Mouse (Mus musculus) central nervous system, embryonic 18 days (tissue): Measurements from ENCODE around the gene Ctsg. TPM values are rescaled to one million over a fixed set of nuclear protein-coding genes. Genes with fewer than 3 reads are reported as not detected.

Source experiments
- polyA plus RNA-seq: library from polyadenylated mRNA; depleted of rRNA; stranded (reverse); fragments of >200 nt; gene quantifications from 2 replicates; pipeline ENCODE4 v1.2.3, GENCODE M21; 2012; rRNA removed

Gene Ctsg
- 0.13 and 0.25 TPM in 2 replicates for polyA plus RNA-seq

DNA sequence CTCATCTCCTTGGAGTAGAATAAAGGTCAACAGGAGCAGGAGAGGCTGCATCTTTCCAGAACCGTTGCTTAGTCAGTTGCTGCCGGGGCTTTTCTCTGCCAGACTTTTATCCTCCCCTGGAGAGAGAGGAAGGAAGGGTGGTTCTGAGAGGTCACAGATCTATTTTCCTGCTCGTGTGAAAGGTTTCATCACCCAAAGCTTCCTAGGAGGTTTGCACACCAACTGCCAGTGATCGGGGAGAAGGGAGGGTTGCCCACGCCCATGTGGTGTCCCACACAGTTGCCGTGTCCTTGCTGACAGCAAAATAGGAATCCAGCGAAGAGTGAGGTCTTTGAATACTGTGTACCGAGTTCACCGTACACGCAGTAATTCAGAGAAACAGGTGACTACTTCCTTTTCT is at the start of gene Ctsg:
TSS of gene Ctsg (minus strand) at position 189 of the 400 bp plus-strand sequence.

DNA sequence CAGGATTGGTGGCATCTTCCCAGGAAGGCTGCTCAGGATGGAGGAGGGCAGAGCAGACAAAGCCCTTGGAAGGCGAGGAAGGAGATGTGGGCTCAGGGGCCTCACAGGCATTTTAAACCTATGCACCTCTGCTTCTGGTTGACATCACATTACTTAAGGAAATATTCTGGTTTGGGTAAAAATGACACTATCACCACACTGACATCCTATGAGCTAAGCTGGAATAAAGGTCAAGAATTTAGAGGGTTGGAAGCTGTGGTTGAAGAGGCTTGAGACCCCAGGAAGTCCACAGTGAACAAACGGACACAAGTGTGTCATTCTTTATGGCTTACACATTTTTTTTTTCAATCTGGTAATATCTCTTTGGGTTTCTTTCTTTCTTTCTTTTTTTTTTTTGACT is 30.1 kb upstream of the Ctsg start, which contains the start of gene Gzmd:
TSS of gene Gzmd (minus strand) at position 101 of the 400 bp plus-strand sequence.

DNA sequence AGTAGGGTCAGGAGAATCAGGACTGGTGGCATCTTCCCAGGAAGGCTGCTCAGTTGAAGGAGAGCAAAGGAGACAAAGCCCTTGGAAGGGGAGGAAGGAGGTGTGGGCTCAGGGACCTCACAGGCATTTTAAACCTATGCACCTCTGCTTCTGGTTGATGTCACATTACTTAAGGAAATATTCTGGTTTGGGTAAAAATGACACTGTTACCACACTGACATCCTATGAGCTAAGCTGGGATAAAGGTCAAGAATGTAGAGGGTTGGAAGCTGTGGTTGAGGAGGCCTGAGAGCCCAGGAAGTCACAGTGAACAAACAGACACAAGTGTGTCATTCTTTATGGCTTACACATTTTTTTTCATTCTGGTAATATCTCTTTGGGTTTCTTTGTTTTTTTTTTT is 18.2 kb upstream of the Ctsg start, which contains the start of gene Gzme:
TSS of gene Gzme (minus strand) at position 101 of the 400 bp plus-strand sequence.

DNA sequence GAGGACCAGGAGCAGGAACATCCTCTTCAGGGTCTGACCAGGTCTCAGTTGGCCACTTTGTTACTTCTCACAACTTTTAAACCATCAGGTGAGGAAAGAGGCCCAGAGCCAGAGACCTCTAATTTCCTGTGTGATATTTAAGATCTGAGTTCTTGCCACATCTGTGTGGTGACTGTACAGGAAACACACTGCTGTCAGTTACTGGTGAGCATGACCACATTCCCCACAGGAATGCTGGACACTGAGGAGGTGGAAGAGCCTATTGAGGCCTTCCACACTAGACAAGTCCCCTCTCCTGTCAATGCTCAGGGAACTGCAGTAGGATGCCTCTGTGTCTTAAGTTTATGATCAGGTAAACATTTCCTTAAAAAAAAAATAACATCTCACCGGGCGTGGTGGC is 17.2 kb downstream of the Ctsg start, which contains the start of gene Mcpt8:
TSS of gene Mcpt8 (minus strand) at position 107 of the 400 bp plus-strand sequence.

DNA sequence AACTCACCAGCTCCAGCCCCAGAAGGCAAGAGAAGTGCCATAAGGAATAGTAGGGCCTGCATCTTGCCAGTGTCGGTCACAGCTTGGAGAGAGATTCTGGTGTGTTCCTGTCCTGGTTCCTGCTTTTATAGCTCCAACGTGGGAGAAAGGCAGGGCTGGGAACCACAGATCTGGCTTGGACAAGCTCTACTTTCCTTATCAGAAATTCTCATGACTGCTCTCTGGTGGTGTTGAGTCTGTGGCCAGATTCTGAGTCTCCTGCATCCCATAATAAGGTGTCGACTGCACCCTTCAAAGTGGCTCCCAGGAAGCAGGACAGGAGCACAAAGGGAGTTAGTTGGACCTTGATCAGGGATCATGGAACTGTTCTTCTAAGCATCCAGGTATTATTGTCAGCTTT is 40.2 kb downstream of the Ctsg start, which contains the start of gene Mcpt4:
TSS of gene Mcpt4 (minus strand) at position 101 of the 400 bp plus-strand sequence.

Other genes starting within 250 kb of the Ctsg start
- gene Nynrin, start 248.6 kb downstream of the Ctsg start, polyA plus RNA-seq, result 11.6 and 11.8 TPM in 2 replicates
- 0.59 and 0.63 TPM in 2 replicates for gene Cbln3, start 218.2 kb downstream of the Ctsg start, polyA plus RNA-seq
- gene Khnyn, start 217.6 kb downstream of the Ctsg start, polyA plus RNA-seq, result 12.2 and 12.4 TPM in 2 replicates
- 137 and 138 TPM in 2 replicates for gene Sdr39u1, start 202.3 kb downstream of the Ctsg start, polyA plus RNA-seq
- 1.0 and 3.2 TPM in 2 replicates for gene Cma1, start 157.9 kb downstream of the Ctsg start, polyA plus RNA-seq
- gene Cma2, start 151.6 kb downstream of the Ctsg start, polyA plus RNA-seq, result not detected in 2 replicates
- not detected in 2 replicates for gene Mcpt1, start 84.6 kb downstream of the Ctsg start, polyA plus RNA-seq
- gene Mcpt9, start 72.1 kb downstream of the Ctsg start, polyA plus RNA-seq, result not detected in 2 replicates
- not detected in 2 replicates for gene Mcpt2, start 60.5 kb downstream of the Ctsg start, polyA plus RNA-seq
- 0.23 and 0.70 TPM in 2 replicates for gene Mcpt4, start 40.3 kb downstream of the Ctsg start, polyA plus RNA-seq
- not detected in 2 replicates for gene Mcpt8, start 17.3 kb downstream of the Ctsg start, polyA plus RNA-seq
- gene Gzme, start 18.1 kb upstream of the Ctsg start, polyA plus RNA-seq, result not detected in 2 replicates
- not detected in 2 replicates for gene Gzmd, start 30.0 kb upstream of the Ctsg start, polyA plus RNA-seq
- gene Gzmg, start 57.0 kb upstream of the Ctsg start, polyA plus RNA-seq, result not detected in 2 replicates
- gene Gzmn, start 72.0 kb upstream of the Ctsg start, polyA plus RNA-seq, result not detected in 2 replicates
- not detected in 2 replicates for gene Gzmf, start 108.8 kb upstream of the Ctsg start, polyA plus RNA-seq
- gene Gzmc, start 132.1 kb upstream of the Ctsg start, polyA plus RNA-seq, result not detected in 2 replicates
- 0.05 TPM in 1 of 2 replicates, not detected in the other for gene Gzmb, start 159.7 kb upstream of the Ctsg start, polyA plus RNA-seq